Mouse (Mus musculus): ENCODE data around the gene Dgat2. TPM values are rescaled to one million over a fixed set of nuclear protein-coding genes. Genes with fewer than 3 reads are reported as not detected.

The Dgat2 gene
- 107 and 190 TPM in 2 replicates for polyA plus RNA-seq (2012; rRNA removed)

GRCm38 (mm10) chr7:99182432-99183172 lies at the start of gene Dgat2:
Gene Dgat2 (minus strand): TSS chr7:99182719.

GRCm38 (mm10) chr7:99140984-99141918 lies 41.3 kb downstream of the Dgat2 start, which contains the start of gene Uvrag:
Gene Uvrag (minus strand): TSS chr7:99141141.

Other genes with a start within 250 kb of the Dgat2 start
- 10.6 and 24.5 TPM in 2 replicates for gene Uvrag, start 41.6 kb downstream of the Dgat2 start, polyA plus RNA-seq (2012; rRNA removed)
- 2.8 and 6.8 TPM in 2 replicates for gene Mogat2, start 55.9 kb upstream of the Dgat2 start, polyA plus RNA-seq (2012; rRNA removed)
- gene Map6, start 84.7 kb upstream of the Dgat2 start, polyA plus RNA-seq (2012; rRNA removed) = 2.6 and 3.3 TPM in 2 replicates
- gene Serpinh1, start 170.5 kb upstream of the Dgat2 start, polyA plus RNA-seq (2012; rRNA removed) = 123 and 168 TPM in 2 replicates
- gene Gdpd5, start 198.7 kb upstream of the Dgat2 start, polyA plus RNA-seq (2012; rRNA removed) = 12.6 and 23.0 TPM in 2 replicates

Measured in stomach, adult 2 months (tissue).